Mouse (Mus musculus): ENCODE measurements around the gene Glo1.

GRCm38 (mm10) chr17:30564971-30565370 is 61.7 kb downstream of the Glo1 start:
- TF ChIP-seq POLR2A (IDR thresholded peaks at IDR 0.05; ENCODE audit: insufficient read length, low read depth) (no peak), USF1 (IDR thresholded peaks at IDR 0.05; ENCODE audit: low read depth) (no peak), TCF3 (IDR thresholded peaks at IDR 0.05; ENCODE audit: insufficient read length, low read depth) (no peak), SRF (IDR thresholded peaks at IDR 0.05; ENCODE audit: control insufficient read depth, insufficient read length, low read depth) (no peak), E2F4 (IDR thresholded peaks at IDR 0.05; ENCODE audit: insufficient read depth) (no peak), MYOD1 (IDR thresholded peaks at IDR 0.05; ENCODE audit: control insufficient read depth in 1 of 3, insufficient read length in 2 of 3, low read depth in 2 of 3) (no peak), MAX (IDR thresholded peaks at IDR 0.05; ENCODE audit: low read depth) (no peak), TCF12 (IDR thresholded peaks at IDR 0.05; ENCODE audit: insufficient read depth, poor library complexity, severe bottlenecking) (no peak)

Measured in myocyte (in vitro differentiated cells).